Mouse (Mus musculus) C2C12 (cell line): ENCODE measurements around the gene Nipal4. TPM values are rescaled to one million over a fixed set of nuclear protein-coding genes. Genes with fewer than 3 reads are reported as not detected.

Experiments
- H3K27me3 ChIP-seq: one replicate; pipeline ENCODE4 v1.6.1; 2011; ENCODE audit not compliant: control insufficient read depth, insufficient read depth, insufficient read length
- H3K36me3 ChIP-seq: one replicate; pipeline ENCODE4 v1.6.1; 2011; ENCODE audit not compliant: control insufficient read depth, insufficient read depth
- H3K4me3 ChIP-seq: one replicate; pipeline ENCODE4 v1.5.1; 2011; ENCODE audit warnings: mild to moderate bottlenecking, control low read depth; ENCODE audit not compliant: poor library complexity, insufficient read depth, severe bottlenecking
- H3K79me2 ChIP-seq: one replicate; pipeline ENCODE4 v1.6.1; 2011; ENCODE audit not compliant: control insufficient read depth, insufficient read depth
- H3K79me3 ChIP-seq: one replicate; pipeline ENCODE4 v1.6.1; 2011; ENCODE audit warnings: low read depth, control low read depth
- H3ac ChIP-seq: one replicate; pipeline ENCODE3; 2011; ENCODE audit warnings: low read depth; ENCODE audit not compliant: control insufficient read depth, insufficient read length
- CEBPB ChIP-seq: IDR thresholded peaks from one replicate; pipeline ENCODE4 v1.6.1; 2011; ENCODE audit warnings: low read depth, mild to moderate bottlenecking, control low read depth, moderate library complexity
- CTCF ChIP-seq: IDR thresholded peaks from one replicate; pipeline ENCODE4 v1.5.1; 2011; ENCODE audit not compliant: control insufficient read depth, insufficient read depth, insufficient read length
- FOSL1 ChIP-seq: IDR thresholded peaks from one replicate; pipeline ENCODE4 v1.8.0; 2011; ENCODE audit warnings: mild to moderate bottlenecking, low read length; ENCODE audit not compliant: poor library complexity, insufficient read depth, severe bottlenecking
- MAX ChIP-seq: IDR thresholded peaks from one replicate; pipeline ENCODE4 v1.6.1; 2011; ENCODE audit warnings: mild to moderate bottlenecking, control low read depth
- MYOD1 ChIP-seq: IDR thresholded peaks from one replicate; pipeline ENCODE4 v1.6.1; 2011; ENCODE audit warnings: low read depth; ENCODE audit not compliant: control insufficient read depth, insufficient read length
- MYOG ChIP-seq: IDR thresholded peaks from one replicate; pipeline ENCODE4 v1.6.1; 2011; ENCODE audit not compliant: control insufficient read depth, insufficient read length; ENCODE audit errors: extremely low read depth
- USF1 ChIP-seq: IDR thresholded peaks from one replicate; pipeline ENCODE4 v1.6.1; 2011; ENCODE audit warnings: low read depth, mild to moderate bottlenecking, control low read depth, moderate library complexity
- polyA plus RNA-seq: library from polyadenylated mRNA; unstranded; fragments of >200 nt; fragmentation: generic; extraction: Trizol; gene quantifications from one replicate; pipeline ENCODE4 v1.2.1, GENCODE M21; 2012; ENCODE audit warnings: missing spikeins

The Nipal4 gene
- polyA plus RNA-seq, 1 experiment, result 0.08 TPM

DNA sequence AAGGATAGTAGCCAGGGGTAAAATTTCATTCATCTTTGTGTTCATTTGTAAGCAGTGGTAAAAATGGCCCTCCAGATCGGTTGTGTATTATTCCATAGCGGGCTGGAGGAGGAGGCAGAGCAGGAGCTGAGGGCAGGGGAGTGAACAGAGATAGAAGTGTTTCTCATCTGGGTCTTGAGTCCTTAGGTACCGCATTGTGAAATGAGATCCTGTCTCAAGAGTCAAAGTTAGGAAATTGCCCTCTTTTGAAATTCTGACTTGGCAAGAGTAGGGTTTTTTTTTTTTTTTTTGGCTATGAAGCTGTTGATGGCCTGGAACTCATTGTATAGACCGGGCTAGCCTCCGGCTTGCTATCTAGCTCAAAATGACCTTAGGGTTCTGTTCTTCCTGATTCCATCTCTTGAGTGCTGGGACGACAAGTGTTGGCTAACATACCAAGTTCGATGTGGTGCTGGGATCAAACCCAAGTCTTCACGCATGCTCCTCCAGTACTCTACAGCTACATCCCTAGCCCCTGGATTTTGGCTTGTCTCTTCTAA, 42.9 kb downstream of the Nipal4 start:
- Histone ChIP-seq H3K79me3 (no peaks in the 10 kb centered on the region), H3K36me3 (peaks cover 28% of the 10 kb centered on the region), H3ac (no peak overlapping the region), H3K79me2 (no peaks in the 10 kb centered on the region), H3K27me3 (no peaks in the 10 kb centered on the region), H3K4me3 (no peak overlapping the region)
- TF ChIP-seq CTCF (no peak), FOSL1 (no peak), MYOG (no peak), MAX (no peak), CEBPB (no peak), USF1 (no peak), MYOD1 (no peak)

DNA sequence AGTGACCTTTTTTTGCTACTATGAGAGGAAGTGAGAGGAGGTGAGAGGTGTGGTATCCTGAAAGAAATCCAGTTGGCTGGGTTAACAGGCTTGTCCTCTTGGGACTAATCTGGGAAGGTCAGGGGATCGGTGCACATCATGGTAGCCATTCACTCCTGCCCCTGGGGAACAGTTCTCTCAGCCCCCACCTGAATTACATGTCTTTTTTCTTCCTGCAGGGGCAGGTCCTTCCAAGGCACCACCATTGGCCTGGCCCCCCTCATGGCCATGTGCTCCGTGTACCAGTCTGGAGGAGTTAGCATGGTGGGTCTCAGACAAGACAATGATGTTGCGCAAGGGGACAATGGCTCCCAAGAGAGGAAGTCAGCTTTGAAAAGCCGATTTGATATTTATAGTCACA, 43.4 kb downstream of the Nipal4 start:
- TF ChIP-seq CEBPB, result peak; percentile 72
- TF ChIP-seq MAX, result no peak
- TF ChIP-seq FOSL1, result no peak
- TF ChIP-seq CTCF, result no peak
- no peak for TF ChIP-seq USF1
- TF ChIP-seq MYOG, result no peak
- TF ChIP-seq MYOD1, result no peak
- Histone ChIP-seq H3K79me2 (no peaks in the 10 kb centered on the region), H3K27me3 (no peaks in the 10 kb centered on the region), H3ac (no peak overlapping the region), H3K79me3 (no peaks in the 10 kb centered on the region), H3K4me3 (no peak overlapping the region), H3K36me3 (peaks cover 24% of the 10 kb centered on the region)

DNA sequence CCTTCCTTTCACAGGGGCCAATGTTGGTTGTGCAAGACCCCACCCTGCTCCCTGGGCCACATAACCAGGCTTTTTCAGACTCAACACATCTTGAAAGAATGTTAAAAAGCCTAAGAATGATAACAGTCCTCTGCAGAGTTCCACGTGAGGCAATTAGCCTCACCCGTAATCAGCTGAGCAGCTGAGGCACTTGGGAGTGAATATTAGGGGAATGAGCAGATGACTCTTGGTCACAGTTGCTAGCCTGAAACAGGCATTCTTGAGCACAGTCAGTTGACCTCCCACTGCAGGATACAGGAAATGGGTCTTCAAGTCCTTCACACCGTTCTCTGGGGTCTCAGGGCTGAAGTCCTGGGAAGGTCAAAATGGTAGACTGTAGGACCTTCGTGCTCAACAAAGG, 44.6 kb downstream of the Nipal4 start:
- Histone ChIP-seq H3K79me2 (no peaks in the 10 kb centered on the region), H3K27me3 (no peaks in the 10 kb centered on the region), H3K79me3 (no peaks in the 10 kb centered on the region), H3K4me3 (no peak overlapping the region), H3ac (no peak overlapping the region), H3K36me3 (peaks cover 23% of the 10 kb centered on the region)
- TF ChIP-seq MYOD1, result no peak
- no peak for TF ChIP-seq CEBPB
- TF ChIP-seq USF1, result no peak
- TF ChIP-seq FOSL1, result no peak
- TF ChIP-seq CTCF, result no peak
- no peak for TF ChIP-seq MYOG
- no peak for TF ChIP-seq MAX

DNA sequence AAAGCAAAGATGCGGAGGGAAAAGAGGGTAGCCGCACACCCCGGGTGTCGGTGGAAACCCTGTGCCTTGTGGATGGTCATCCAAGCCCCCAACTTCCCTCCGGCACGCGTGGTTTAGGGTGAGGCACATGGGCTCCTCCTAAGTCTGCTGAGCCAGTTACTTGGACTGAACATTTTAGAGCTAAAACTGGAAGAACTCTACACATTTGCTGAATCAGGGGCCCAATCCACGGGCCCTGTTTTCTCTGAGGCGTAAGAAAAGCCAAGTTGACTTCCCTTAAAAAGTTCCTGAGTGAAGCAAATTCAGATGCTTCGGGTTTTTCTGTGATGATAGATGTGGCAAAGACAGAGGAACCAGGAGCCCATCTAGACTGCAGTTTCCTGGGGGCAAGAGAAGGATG, 46.2 kb downstream of the Nipal4 start:
- no peaks in the 10 kb centered on the region for H3K27me3 ChIP-seq
- no peaks in the 10 kb centered on the region for H3K79me2 ChIP-seq
- TF ChIP-seq MYOG (no peak), CEBPB (no peak)
- H3K4me3 ChIP-seq, result no peak overlapping the region
- peaks cover 19% of the 10 kb centered on the region for H3K36me3 ChIP-seq
- H3ac ChIP-seq, result no peak overlapping the region
- H3K79me3 ChIP-seq, result no peaks in the 10 kb centered on the region

DNA sequence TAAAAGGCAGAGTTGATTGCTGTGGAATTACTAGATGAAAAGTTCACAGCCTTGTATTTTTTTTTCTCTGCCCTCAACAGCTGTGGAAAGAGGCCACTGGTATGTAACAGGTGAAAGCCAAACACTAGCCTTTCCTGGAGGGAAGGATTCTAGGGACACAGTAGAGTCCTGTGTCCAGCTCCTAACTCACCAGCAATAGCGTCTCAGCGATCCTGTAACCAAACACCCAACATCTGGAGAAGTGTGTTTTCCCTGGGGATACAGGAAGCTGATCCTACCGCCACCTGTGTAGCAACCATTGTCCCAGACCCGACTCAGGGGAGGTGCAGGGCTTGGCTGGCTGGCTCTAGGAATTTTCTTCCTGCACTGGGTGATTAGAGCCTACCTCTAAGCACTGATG, 46.7 kb downstream of the Nipal4 start:
- Histone ChIP-seq H3K79me3 (no peaks in the 10 kb centered on the region), H3K4me3 (no peak overlapping the region), H3K27me3 (no peaks in the 10 kb centered on the region), H3K79me2 (no peaks in the 10 kb centered on the region), H3K36me3 (peaks cover 20% of the 10 kb centered on the region), H3ac (no peak overlapping the region)
- no peak for TF ChIP-seq CTCF
- no peak for TF ChIP-seq FOSL1
- no peak for TF ChIP-seq USF1
- no peak for TF ChIP-seq MYOD1
- TF ChIP-seq MAX, result no peak
- no peak for TF ChIP-seq MYOG
- no peak for TF ChIP-seq CEBPB

DNA sequence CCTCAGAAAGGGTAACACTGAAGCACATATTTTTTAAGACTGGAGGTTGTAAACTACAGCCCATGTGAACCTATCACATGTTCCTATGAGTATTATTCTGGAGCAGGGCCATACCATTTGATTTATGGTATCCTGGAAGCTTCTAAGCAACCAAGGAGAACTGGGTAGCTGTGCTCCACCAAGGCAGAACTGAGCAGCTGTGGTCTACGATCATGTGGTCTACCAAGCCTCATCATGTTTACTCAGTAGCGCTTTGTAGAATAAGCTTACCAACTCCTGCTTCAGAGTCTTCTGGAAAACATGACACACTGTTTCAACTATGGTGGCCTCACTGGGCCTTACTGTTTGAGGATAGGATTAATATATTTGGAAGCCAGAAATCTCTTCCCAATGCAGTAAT, 49.8 kb downstream of the Nipal4 start:
- peaks cover 25% of the 10 kb centered on the region for H3K36me3 ChIP-seq
- H3K27me3 ChIP-seq, result no peaks in the 10 kb centered on the region
- H3K79me2 ChIP-seq, result no peaks in the 10 kb centered on the region
- H3K4me3 ChIP-seq, result no peak overlapping the region
- no peaks in the 10 kb centered on the region for H3K79me3 ChIP-seq
- H3ac ChIP-seq, result no peak overlapping the region
- TF ChIP-seq USF1, result peak; percentile 3
- TF ChIP-seq CEBPB, result no peak
- TF ChIP-seq MYOD1, result no peak
